Mouse (Mus musculus) hindbrain, embryonic 10.5 days (tissue): ENCODE data around the gene Pde4a. TPM values are rescaled to one million over a fixed set of nuclear protein-coding genes. Genes with fewer than 3 reads are reported as not detected.

ENCODE experiments used
- DNase-seq: peaks from one replicate; pipeline ENCODE4 v3.0.0-alpha.2; 2017; ENCODE audit warnings: low spot score
- H3K27ac ChIP-seq: fragments of 300-500 bp; sonication (generic); 2 replicates; pipeline ENCODE4 v1.5.1; 2016; ENCODE audit warnings: mild to moderate bottlenecking, moderate library complexity
- H3K27me3 ChIP-seq: fragments of 300-500 bp; sonication (generic); 2 replicates; pipeline ENCODE4 v1.6.1; 2016; ENCODE audit warnings: mild to moderate bottlenecking; ENCODE audit not compliant: poor library complexity, insufficient read depth, severe bottlenecking
- H3K36me3 ChIP-seq: fragments of 300-500 bp; sonication (generic); 2 replicates; pipeline ENCODE4 v1.6.1; 2016; ENCODE audit warnings: mild to moderate bottlenecking, moderate library complexity
- H3K4me1 ChIP-seq: fragments of 300-500 bp; sonication (generic); replicated peaks from 2 replicates; pipeline ENCODE4 v1.6.1; 2016; ENCODE audit warnings: mild to moderate bottlenecking
- H3K4me3 ChIP-seq: fragments of 300-500 bp; sonication (generic); 2 replicates; pipeline ENCODE4 v1.5.1; 2016; ENCODE audit warnings: mild to moderate bottlenecking, moderate library complexity
- H3K9me3 ChIP-seq: fragments of 300-500 bp; sonication (generic); 2 replicates; pipeline ENCODE4 v1.6.1; 2016; ENCODE audit warnings: mild to moderate bottlenecking, moderate library complexity
- WGBS: fragments of 180-500 bp; shearing (Covaris S2); methylation state at CpG from one replicate; pipeline ENCODE4 v1.1.7; 2016; 5-methylcytosine and 5-hydroxymethylcytosine counted together
- polyA plus RNA-seq: library from polyadenylated mRNA; unstranded; fragments of >200 nt; fragmentation: Nextera tagmentation; extraction: Ambion mirVana; gene quantifications from 2 replicates; pipeline ENCODE4 v1.2.1, GENCODE M21; 2016

Pde4a gene
- polyA plus RNA-seq, 1 experiment from 2014 or later: 6.5 TPM

GRCm38 (mm10) chr9:21196521-21197433 is 31.3 kb downstream of the Pde4a start:
- DNase-seq: no peak
- Histone ChIP-seq H3K9me3 (no peaks in the 10 kb centered on the region), H3K27ac (peak overlapping the region; percentile 79), H3K4me3 (peak overlapping the region; percentile 45), H3K27me3 (peaks cover 7% of the 10 kb centered on the region; the same call in 1 of the 2 replicates), H3K4me1 (peaks cover 39% of the 10 kb centered on the region), H3K36me3 (no peaks in the 10 kb centered on the region)
- 29% methylated on average over 19 of the region's 19 CpGs for WGBS

DNA sequence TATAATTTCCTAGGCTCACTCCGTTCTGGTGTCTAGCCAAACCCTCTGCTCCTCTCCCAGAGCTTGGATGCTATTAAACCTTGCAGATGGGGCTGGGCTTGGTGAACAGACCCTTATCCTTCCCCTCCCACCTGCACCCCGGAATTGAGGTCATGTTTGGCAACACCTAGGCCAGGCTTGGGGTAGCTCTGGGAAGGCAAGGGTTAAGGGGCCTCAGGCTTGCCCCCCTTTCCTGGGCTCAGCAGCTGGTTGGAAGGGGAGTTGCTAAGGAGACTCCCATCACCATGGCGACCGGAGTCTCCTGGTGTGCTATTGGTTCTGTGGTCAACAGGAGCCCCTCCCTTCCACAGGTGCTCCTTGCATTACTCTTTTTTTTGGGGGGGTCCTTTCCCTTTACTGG is 32.5 kb downstream of the Pde4a start:
- H3K27ac ChIP-seq: 0 out of 2 replicates have a peak overlapping the region, but pooled peaks have one; percentile 79
- 22% methylated on average over 4 of the region's 4 CpGs for WGBS
- peaks cover 39% of the 10 kb centered on the region for H3K4me1 ChIP-seq
- no peaks in the 10 kb centered on the region for H3K36me3 ChIP-seq
- peaks cover 7% of the 10 kb centered on the region; the same call in 1 of the 2 replicates for H3K27me3 ChIP-seq
- DNase-seq: peak; percentile 65
- H3K4me3 ChIP-seq: peak overlapping the region; percentile 45
- H3K9me3 ChIP-seq: no peaks in the 10 kb centered on the region

DNA sequence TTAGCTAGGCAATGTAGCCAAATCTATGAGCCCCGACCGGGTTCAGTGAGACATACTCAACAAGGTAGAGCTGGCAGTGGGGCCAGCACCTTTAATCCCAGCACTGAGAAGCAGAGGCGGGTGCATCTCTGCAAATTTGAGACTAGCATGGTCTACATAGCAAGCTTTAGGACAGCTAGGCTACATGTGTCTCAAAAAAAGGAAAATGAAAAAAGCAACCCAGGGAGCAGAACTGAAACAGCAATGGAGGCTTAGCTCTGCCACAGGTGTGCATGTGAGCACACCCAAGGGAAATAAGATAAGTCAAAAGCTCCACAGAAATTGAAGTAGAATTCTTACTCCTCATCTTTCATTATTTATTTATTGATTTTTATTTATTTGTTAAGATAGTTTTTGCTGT is 33.4 kb downstream of the Pde4a start:
- H3K36me3 ChIP-seq: no peaks in the 10 kb centered on the region
- no peak overlapping the region for H3K4me3 ChIP-seq
- H3K9me3 ChIP-seq: no peaks in the 10 kb centered on the region
- H3K27me3 ChIP-seq: peaks cover 11% of the 10 kb centered on the region; the same call in 1 of the 2 replicates
- no peak for DNase-seq
- no peak overlapping the region for H3K27ac ChIP-seq
- peaks cover 39% of the 10 kb centered on the region for H3K4me1 ChIP-seq
- WGBS: 83% methylated on average over 3 of the region's 3 CpGs

- DNase-seq: no peak
Observed at GRCm38 (mm10) chr9:21204156-21204527, 38.6 kb downstream of the Pde4a start.

DNA sequence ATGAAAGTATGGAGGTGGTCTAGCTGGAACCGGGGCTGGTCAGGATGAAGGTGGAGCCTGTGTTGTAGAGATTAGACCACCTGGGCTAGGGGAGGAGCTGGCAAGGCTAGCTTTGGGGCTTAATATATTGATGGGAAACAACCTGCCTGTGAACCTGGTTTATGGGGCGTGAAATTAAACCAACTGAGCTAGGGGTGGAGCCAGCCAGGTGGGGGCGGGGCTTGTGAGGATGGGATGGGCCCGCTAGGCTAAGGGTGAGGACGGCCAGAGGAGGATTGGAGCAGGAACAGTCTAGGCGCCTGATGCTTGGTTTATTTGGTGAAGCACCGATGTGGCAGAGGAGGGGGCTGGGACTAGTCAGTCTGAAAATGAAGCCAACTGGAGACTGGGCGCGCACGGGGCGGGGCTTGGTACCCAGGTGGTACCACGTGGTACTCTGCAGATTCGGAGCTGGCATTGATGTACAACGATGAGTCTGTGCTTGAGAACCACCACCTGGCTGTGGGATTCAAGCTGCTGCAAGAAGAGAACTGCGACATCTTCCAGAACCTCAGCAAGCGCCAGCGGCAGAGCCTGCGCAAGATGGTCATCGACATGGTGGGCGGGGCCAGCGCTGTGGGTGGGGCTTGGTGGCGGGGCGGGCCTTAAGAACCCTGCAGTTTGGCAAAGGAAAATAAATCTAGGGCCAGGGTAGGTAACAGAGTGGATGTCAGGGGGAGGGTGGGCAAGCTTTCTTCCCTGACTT is 39.2 kb downstream of the Pde4a start:
- peak; percentile 56 for DNase-seq
- peak overlapping the region; percentile 53 for H3K4me3 ChIP-seq
- 0 out of 2 replicates have a peak, but pooled peaks cover 4% of the 10 kb centered on the region for H3K27me3 ChIP-seq
- H3K36me3 ChIP-seq: no peaks in the 10 kb centered on the region
- H3K27ac ChIP-seq: no peak overlapping the region; the same call in 1 of the 2 replicates
- H3K9me3 ChIP-seq: no peaks in the 10 kb centered on the region
- peaks cover 15% of the 10 kb centered on the region for H3K4me1 ChIP-seq
- WGBS: 3% methylated on average over 23 of the region's 23 CpGs

More at GRCm38 (mm10) chr9:21204156-21204527, 38.6 kb downstream of the Pde4a start:
- Histone ChIP-seq H3K27me3 (0 out of 2 replicates have a peak, but pooled peaks cover 4% of the 10 kb centered on the region), H3K4me1 (peaks cover 15% of the 10 kb centered on the region), H3K4me3 (peak overlapping the region; percentile 53), H3K27ac (no peak overlapping the region), H3K36me3 (no peaks in the 10 kb centered on the region), H3K9me3 (no peaks in the 10 kb centered on the region)
- WGBS: 21% methylated on average over 8 of the region's 8 CpGs

DNA sequence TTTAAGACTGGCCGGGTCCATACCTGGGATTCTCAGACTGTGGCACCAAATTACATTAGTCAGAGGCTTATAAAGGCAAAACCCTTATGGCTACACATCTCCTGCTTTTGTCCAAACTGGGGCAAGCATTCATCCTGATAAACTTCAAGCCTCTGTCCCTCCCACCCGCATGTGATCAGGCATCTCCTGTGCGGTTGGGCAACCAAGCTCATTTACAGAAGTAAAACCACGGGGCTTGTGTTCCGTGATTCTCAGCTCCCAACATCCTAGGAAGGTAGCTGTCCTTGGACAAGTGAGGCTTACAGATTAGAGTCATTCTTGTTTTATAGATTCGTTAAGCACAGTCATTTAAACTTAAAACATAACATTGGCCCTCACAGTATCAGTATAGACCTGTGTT is 41.3 kb downstream of the Pde4a start:
- no peak for DNase-seq
- no peaks in the 10 kb centered on the region for H3K36me3 ChIP-seq
- H3K27ac ChIP-seq: no peak overlapping the region
- H3K4me3 ChIP-seq: no peak overlapping the region
- H3K9me3 ChIP-seq: no peaks in the 10 kb centered on the region
- H3K27me3 ChIP-seq: 0 out of 2 replicates have a peak, but pooled peaks cover 4% of the 10 kb centered on the region
- WGBS: 91% methylated on average over 6 of the region's 6 CpGs
- H3K4me1 ChIP-seq: peaks cover 23% of the 10 kb centered on the region

DNA sequence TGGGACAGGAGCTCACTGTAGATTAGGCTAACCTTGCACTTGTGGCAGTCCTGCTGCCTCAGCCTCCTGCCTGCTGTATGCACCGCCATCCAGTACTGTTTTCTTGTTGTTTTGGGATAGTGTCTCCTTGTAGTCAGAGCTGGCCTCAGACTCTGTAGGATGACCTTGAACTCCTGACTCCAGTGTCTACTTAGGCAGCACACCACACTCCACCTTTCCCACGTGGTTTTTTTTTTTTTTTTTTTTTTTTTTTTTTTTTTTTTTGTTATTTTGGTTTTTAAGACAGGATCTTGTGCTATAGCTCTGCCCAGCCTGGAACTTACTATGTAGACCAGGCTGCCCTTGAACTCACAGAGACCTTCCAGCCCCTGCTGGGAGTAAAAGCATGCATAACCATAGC is 43.1 kb downstream of the Pde4a start:
- no peak overlapping the region for H3K4me3 ChIP-seq
- H3K36me3 ChIP-seq: no peaks in the 10 kb centered on the region; the same call in 1 of the 2 replicates
- no peak for DNase-seq
- no peak overlapping the region for H3K27ac ChIP-seq
- peaks cover 27% of the 10 kb centered on the region for H3K4me1 ChIP-seq
- peaks cover 7% of the 10 kb centered on the region; the same call in 1 of the 2 replicates for H3K27me3 ChIP-seq
- no peaks in the 10 kb centered on the region for H3K9me3 ChIP-seq
- WGBS: 62% methylated on average over 2 of the region's 2 CpGs

GRCm38 (mm10) chr9:21210821-21211220 is 45.3 kb downstream of the Pde4a start:
- Histone ChIP-seq H3K4me3 (no peak overlapping the region), H3K27ac (no peak overlapping the region), H3K27me3 (peaks cover 4% of the 10 kb centered on the region; the same call in 1 of the 2 replicates), H3K9me3 (no peaks in the 10 kb centered on the region), H3K36me3 (no peaks in the 10 kb centered on the region; the same call in 1 of the 2 replicates), H3K4me1 (peaks cover 14% of the 10 kb centered on the region)
- WGBS: 69% methylated on average over 6 of the region's 6 CpGs
- DNase-seq: no peak

DNA sequence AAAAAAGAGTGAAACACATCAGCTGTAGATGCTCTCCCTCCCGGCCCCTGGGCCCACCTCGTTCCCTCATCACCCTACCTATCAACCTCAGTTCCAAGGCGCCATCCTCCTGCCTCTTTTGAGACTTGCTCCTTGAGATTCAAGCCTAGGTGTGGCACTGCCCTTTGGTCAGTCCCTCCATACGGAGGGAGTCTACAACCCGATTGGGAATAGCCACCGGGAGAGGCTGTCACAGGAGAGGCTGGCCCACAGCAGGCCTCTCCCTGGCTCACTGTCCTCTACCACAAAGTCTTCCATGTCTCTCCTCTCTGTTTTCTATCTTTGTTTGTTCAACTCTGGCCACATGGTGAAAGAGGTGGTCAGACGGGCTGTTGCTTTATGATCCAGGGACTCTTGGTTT is 46.1 kb downstream of the Pde4a start:
- Histone ChIP-seq H3K4me3 (no peak overlapping the region), H3K27me3 (peaks cover 7% of the 10 kb centered on the region), H3K36me3 (no peaks in the 10 kb centered on the region; the same call in 1 of the 2 replicates), H3K27ac (no peak overlapping the region), H3K9me3 (no peaks in the 10 kb centered on the region), H3K4me1 (peaks cover 22% of the 10 kb centered on the region)
- DNase-seq: no peak
- WGBS: 85% methylated on average over 7 of the region's 7 CpGs

DNA sequence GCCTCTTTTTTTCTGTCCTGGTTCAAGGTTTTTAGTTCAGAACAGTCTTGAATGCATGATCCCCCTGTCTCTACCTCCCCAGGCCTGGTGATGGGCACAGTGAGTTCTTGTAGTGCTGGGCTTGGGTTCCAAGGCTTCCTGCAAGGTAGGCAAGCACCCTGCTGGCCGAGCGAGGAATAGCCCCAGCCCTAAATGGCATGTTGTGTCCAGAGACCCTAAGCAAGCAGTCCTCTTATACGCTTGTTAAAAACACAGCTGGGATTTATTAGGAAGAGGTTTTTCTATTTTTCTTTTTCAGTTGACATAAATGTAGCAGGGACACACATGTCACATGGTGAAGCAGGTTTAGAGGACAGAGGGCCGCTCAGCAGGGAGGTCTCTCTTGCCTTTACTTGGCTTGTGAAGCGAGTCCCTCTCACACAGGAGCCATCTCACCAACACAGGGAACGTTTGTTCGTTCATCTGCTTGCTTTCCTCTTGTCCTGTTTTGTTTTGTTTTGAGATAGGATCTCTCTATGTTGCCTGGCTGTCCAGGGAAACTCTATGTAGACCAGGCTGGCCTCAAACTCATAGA is 48.2 kb downstream of the Pde4a start:
- Histone ChIP-seq H3K27ac (no peak overlapping the region), H3K9me3 (no peaks in the 10 kb centered on the region), H3K4me1 (peaks cover 32% of the 10 kb centered on the region), H3K27me3 (peaks cover 14% of the 10 kb centered on the region), H3K4me3 (no peak overlapping the region), H3K36me3 (no peaks in the 10 kb centered on the region; the same call in 1 of the 2 replicates)
- 38% methylated on average over 7 of the region's 7 CpGs for WGBS
- peak; percentile 51 for DNase-seq

DNA sequence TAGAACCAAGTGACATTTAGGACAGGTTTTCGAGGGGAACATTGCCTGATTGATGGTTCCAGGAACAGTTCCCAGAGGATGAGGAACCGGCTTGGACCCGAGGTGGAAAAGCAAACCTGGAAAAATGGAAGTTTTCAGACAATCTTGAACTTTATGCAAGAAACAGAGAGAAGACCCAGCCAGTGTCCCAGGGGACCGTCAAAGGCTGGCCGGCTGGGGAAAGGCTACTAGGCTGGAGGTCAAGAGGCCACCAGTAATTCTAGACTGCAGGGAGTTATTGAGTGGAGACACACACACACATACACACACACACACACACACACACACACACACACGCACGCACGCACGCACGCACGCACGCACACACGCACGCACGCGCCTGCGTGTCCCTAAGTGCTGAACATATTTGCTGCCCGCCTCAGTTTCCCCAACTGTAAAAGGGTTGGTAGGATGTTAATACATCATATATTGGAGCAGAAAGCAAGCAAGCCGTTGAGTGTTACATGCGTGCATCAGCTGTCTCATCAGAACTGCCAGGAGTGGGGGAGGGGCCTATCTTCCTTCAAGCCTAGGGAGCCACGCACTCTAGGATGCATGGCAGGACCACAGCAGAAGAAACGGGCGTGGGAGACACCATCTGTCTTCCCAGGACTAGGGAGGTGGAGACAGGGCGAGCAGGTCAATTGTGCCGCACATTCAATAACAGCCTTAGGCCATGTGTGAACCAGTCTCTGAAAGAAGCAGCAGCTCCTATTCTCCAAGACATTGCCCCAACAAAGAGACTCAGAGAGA is 50.7 kb downstream of the Pde4a start:
- Histone ChIP-seq H3K4me3 (peak overlapping the region; percentile 9; the same call in 1 of the 2 replicates), H3K36me3 (no peaks in the 10 kb centered on the region; the same call in 1 of the 2 replicates), H3K27ac (peak overlapping the region; percentile 83), H3K27me3 (peaks cover 14% of the 10 kb centered on the region), H3K9me3 (no peaks in the 10 kb centered on the region), H3K4me1 (peaks cover 34% of the 10 kb centered on the region)
- 69% methylated on average over 25 of the region's 25 CpGs for WGBS
- DNase-seq: peak; percentile 53

GRCm38 (mm10) chr9:21219820-21220219 is 54.3 kb downstream of the Pde4a start:
- H3K9me3 ChIP-seq: peaks cover 4% of the 10 kb centered on the region
- no peak overlapping the region for H3K4me3 ChIP-seq
- peaks cover 31% of the 10 kb centered on the region for H3K4me1 ChIP-seq
- DNase-seq: no peak
- H3K27me3 ChIP-seq: peaks cover 10% of the 10 kb centered on the region
- H3K36me3 ChIP-seq: no peaks in the 10 kb centered on the region
- H3K27ac ChIP-seq: no peak overlapping the region
- 55% methylated on average over 3 of the region's 3 CpGs for WGBS
